Mouse (Mus musculus) cortical plate, adult 2 months (tissue): ENCODE measurements around the gene Cant1. TPM values are rescaled to one million over a fixed set of nuclear protein-coding genes. Genes with fewer than 3 reads are reported as not detected.

ENCODE experiments used
- H3K27ac ChIP-seq: fragments of 200-500 bp; 2 replicates; pipeline ENCODE4 v1.5.1; 2012; ENCODE audit warnings: low read length, control low read depth, inconsistent platforms; ENCODE audit not compliant: insufficient read depth
- H3K4me1 ChIP-seq: fragments of 200-500 bp; 2 replicates; pipeline ENCODE4 v1.6.1; 2011; ENCODE audit warnings: low read length; ENCODE audit not compliant: control insufficient read depth, insufficient read depth
- H3K4me3 ChIP-seq: fragments of 200-500 bp; 2 replicates; pipeline ENCODE4 v1.5.1; 2011; ENCODE audit warnings: mild to moderate bottlenecking, low read length, control low read depth; ENCODE audit not compliant: insufficient read depth
- CTCF ChIP-seq: fragments of 200-500 bp; IDR thresholded peaks from 2 replicates; pipeline ENCODE4 v1.5.1; 2011; ENCODE audit warnings: mild to moderate bottlenecking, control low read depth, low read length; ENCODE audit not compliant: insufficient read depth; ENCODE audit errors: extremely low read depth
- POLR2A ChIP-seq: fragments of 200-500 bp; IDR thresholded peaks from 2 replicates; pipeline ENCODE4 v1.6.1; 2011; ENCODE audit warnings: mild to moderate bottlenecking, low read length, control low read depth; ENCODE audit not compliant: insufficient read depth; ENCODE audit errors: extremely low read depth
- polyA plus RNA-seq: library from polyadenylated mRNA; depleted of rRNA; stranded (reverse); fragments of >200 nt; gene quantifications from 2 replicates; pipeline ENCODE4 v1.2.3, GENCODE M21; 2012; rRNA removed

Gene Cant1
- polyA plus RNA-seq, 1 experiment = 39.0 TPM

DNA sequence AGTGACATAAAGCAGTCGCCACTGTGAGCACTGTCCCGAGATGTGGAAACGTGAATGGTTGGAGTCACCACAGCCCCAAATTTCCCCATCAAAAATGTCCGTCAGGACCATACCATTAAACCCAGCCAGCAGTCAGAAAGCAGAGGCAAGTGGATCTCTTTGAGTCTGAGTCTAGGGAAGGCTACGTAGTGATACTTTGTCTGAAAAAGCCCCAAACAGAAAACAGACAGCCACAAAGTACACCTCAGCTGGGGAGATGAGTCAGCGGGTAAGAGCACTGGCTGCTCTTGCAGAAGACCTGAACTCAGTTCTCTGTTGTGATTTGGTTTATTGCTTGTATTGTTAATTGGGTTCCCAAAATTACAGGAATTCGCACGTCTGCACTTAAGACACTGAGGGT lies 52.3 kb downstream of the Cant1 start:
- Histone ChIP-seq H3K27ac (no peak overlapping the region), H3K4me1 (no peaks in the 10 kb centered on the region), H3K4me3 (no peak overlapping the region)
- TF ChIP-seq POLR2A (no peak), CTCF (no peak)

DNA sequence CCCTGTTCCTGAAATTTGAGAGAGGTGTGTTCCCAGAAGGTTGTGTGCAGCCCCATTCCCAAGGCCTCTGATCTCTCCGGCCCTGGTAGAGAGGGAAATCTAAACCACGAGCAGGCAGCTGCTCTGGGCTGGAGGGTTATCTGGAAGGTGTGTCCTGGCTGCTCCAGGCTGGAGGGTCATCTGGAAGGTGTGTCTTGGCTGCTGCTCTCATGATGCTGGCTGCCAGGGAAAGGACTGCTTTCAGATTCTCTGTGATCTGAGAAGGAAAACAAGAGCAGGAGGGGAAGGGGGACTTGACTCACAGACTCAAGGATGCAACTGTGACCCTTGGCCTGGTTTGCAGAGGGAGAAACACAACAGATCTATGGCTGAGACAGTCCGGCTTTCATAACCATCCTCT lies 52.8 kb downstream of the Cant1 start:
- Histone ChIP-seq H3K4me1 (no peaks in the 10 kb centered on the region), H3K4me3 (no peak overlapping the region), H3K27ac (no peak overlapping the region)
- no peak for TF ChIP-seq CTCF

- Histone ChIP-seq H3K4me3 (no peak overlapping the region), H3K27ac (no peak overlapping the region), H3K4me1 (no peaks in the 10 kb centered on the region)
- TF ChIP-seq POLR2A (no peak), CTCF (no peak)
Measured at GRCm38 (mm10) chr11:118365171-118365570, 53.7 kb downstream of the Cant1 start.

DNA sequence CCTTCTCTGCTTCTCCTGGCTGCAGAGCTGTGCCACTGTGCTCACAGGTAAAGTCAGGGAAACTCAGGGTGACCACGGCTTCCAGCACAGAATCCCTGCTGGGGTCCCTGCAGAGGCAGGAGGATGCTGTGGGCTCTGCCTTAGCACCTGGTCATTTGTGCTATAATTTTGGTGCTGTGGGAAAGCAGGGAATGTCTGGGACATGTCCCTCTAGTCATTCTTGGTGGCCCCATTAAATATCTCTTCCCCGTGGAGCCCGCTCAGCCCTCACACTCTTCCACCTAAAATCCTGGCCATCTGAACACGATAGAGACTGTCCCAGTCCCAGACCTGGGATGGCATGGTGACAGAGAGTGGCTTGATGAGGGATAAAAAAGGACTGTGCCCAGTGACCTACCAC lies 54.9 kb downstream of the Cant1 start:
- no peak for TF ChIP-seq CTCF
- no peak for TF ChIP-seq POLR2A
- H3K4me1 ChIP-seq = no peaks in the 10 kb centered on the region
- no peak overlapping the region for H3K27ac ChIP-seq
- no peak overlapping the region for H3K4me3 ChIP-seq

DNA sequence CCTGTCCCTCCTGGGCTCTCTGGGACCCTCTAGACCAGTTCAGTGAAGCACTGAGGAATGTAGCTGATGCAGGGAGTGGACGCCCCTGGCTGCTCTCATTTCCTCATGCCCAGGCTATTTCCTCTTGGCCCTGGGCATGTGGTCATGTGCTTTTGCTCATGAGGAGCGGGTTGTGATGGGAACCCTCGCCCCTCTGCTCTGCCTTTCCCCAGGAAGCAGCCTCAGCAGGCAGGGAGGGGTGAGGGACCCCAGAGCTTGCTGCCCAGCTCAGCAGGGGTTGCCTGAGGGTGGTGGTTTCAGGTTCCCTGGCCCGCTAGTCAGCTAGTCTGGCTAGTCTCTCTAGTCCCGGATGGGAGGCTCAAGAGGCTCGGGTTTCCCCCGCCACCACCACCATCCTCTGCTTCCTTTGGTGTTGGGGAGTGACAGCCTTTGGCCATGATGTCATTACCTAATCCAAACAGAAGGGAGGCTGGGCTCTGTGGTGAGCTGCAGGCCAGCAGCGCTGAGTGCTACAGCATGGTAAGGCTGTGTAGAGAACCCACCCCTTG lies 55.8 kb downstream of the Cant1 start:
- TF ChIP-seq POLR2A = no peak
- no peak for TF ChIP-seq CTCF
- H3K27ac ChIP-seq = no peak overlapping the region

DNA sequence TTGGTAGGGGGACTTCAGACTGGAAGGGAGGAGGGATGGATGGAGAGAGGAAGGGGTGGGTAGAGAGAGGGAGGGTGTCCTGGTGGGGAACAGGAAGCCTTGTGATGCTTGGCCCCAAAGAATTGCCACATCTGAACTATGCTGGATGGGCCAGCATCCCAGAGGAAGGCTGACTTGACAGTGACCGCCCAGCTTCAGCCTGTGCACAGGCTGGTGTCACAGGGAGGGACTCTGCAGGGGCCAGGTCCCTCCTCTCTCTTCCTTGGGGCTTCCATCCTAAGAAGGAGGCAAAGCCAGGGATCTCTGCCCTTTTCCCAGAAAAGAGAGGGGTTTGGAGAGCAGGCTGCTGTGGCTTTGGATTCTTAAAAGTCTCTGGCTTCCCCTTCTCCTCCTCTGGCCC lies 56.4 kb downstream of the Cant1 start:
- no peak overlapping the region for H3K4me3 ChIP-seq
- H3K27ac ChIP-seq = no peak overlapping the region
- H3K4me1 ChIP-seq = no peaks in the 10 kb centered on the region
- TF ChIP-seq POLR2A = no peak
- TF ChIP-seq CTCF = no peak

More for the DNA sequence above, 55.8 kb downstream of the Cant1 start:
- Histone ChIP-seq H3K4me1 (no peaks in the 10 kb centered on the region), H3K4me3 (no peak overlapping the region)

DNA sequence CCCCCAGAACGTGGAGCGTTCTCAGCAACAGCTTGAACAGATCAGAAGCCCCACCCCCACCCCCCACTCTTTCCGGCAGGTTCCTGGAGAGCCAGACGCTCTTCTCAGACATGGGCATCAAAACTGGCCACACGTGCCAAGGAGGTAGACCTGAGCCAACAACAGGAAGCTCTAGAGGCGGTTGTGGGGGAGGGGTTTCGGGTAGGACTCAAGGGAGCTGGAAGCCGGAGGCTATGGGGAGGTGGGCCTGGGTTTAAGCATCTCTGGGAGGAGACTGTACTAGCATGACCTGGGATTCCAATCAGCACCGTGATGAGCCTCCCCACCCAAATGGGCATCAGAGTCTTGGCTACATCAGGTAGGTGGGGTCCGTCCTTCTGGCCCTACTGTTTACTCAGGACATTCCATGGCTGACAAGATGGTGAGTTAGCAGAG lies 58.0 kb downstream of the Cant1 start:
- H3K27ac ChIP-seq = no peak overlapping the region
- TF ChIP-seq CTCF (no peak), POLR2A (no peak)
- no peaks in the 10 kb centered on the region for H3K4me1 ChIP-seq

GRCm38 (mm10) chr11:118360491-118360890 lies 58.4 kb downstream of the Cant1 start:
- no peaks in the 10 kb centered on the region for H3K4me1 ChIP-seq
- no peak overlapping the region for H3K4me3 ChIP-seq
- no peak for TF ChIP-seq CTCF
- no peak for TF ChIP-seq POLR2A
- no peak overlapping the region for H3K27ac ChIP-seq

More for the DNA sequence above, 58.0 kb downstream of the Cant1 start:
- no peak overlapping the region for H3K4me3 ChIP-seq

Other genes starting within 250 kb of the Cant1 start
- 69.2 and 80.3 TPM in 2 replicates for gene Cyth1, start 170.5 kb downstream of the Cant1 start, polyA plus RNA-seq
- 26.7 and 27.3 TPM in 2 replicates for gene Usp36, start 128.8 kb downstream of the Cant1 start, polyA plus RNA-seq
- gene Cep295nl, start 76.6 kb downstream of the Cant1 start, polyA plus RNA-seq = 0.26 and 0.48 TPM in 2 replicates
- 176 and 186 TPM in 2 replicates for gene Timp2, start 63.3 kb downstream of the Cant1 start, polyA plus RNA-seq
- 29.1 and 37.5 TPM in 2 replicates for gene Lgals3bp, start 17.0 kb downstream of the Cant1 start, polyA plus RNA-seq
- 3.0 and 3.4 TPM in 2 replicates for gene C1qtnf1, start 9.1 kb upstream of the Cant1 start, polyA plus RNA-seq
- 10.3 and 12.0 TPM in 2 replicates for gene Engase, start 57.7 kb upstream of the Cant1 start, polyA plus RNA-seq